Mouse (Mus musculus): Measurements from ENCODE around the gene Tceal3.
"Not testable (repeated sequence)": the region's sequence is repeated elsewhere in the genome, so short reads cannot be mapped to it uniquely, and the experiment has no call there.

The Tceal3 gene

GRCm38 (mm10) chrX:136707446-136708167 lies 117.0 kb downstream of the Tceal3 start, which contains the start of gene Tceal1:
TSS of gene Tceal1 (plus strand) at chrX:136707982.
- DNase-seq, result peak; percentile 60

GRCm38 (mm10) chrX:136708168-136708681 lies 117.6 kb downstream of the Tceal3 start:
- DNase-seq, result peak; percentile 22

GRCm38 (mm10) chrX:136708782-136709181 lies 118.1 kb downstream of the Tceal3 start:
- DNase-seq, result no peak

GRCm38 (mm10) chrX:136714742-136715474 lies 124.3 kb downstream of the Tceal3 start:
- DNase-seq, result not testable (repeated sequence)

Measured in kidney, adult 9 months (tissue).